Mouse (Mus musculus) MEL (cell line): Measurements from ENCODE around the gene Gadd45a. TPM values are rescaled to one million over a fixed set of nuclear protein-coding genes. Genes with fewer than 3 reads are reported as not detected.

Experiments used
- DNase-seq: peaks from one replicate; pipeline ENCODE4 v3.0.0; 2011; ENCODE audit warnings: low read depth, low spot score
- H3K27ac ChIP-seq: 2 replicates; pipeline ENCODE4 v1.5.1; 2012; ENCODE audit warnings: low read depth, mild to moderate bottlenecking, control low read depth, low read length, moderate library complexity; ENCODE audit not compliant: control insufficient read depth
- H3K27me3 ChIP-seq, 2 experiments: fragments of 150-350 bp in 1 of 2; sonication (generic) in 1 of 2; 2 replicates each; pipeline ENCODE4 v1.6.1; 2012; ENCODE audit warnings: low read length in 2 of 2, mild to moderate bottlenecking in 2 of 2, improper control_type of control experiment in 1 of 2, moderate library complexity in 1 of 2; ENCODE audit not compliant: insufficient read depth in 2 of 2, control insufficient read depth in 1 of 2
- H3K36me3 ChIP-seq, 2 experiments: 2 replicates each; pipeline ENCODE4 v1.6.1; 2012 to 2014; ENCODE audit warnings: low read length in 2 of 2, improper control_type of control experiment in 1 of 2, inconsistent platforms in 1 of 2, mild to moderate bottlenecking in 1 of 2; ENCODE audit not compliant: insufficient read depth in 2 of 2, control insufficient read depth in 1 of 2
- H3K4me1 ChIP-seq, 2 experiments: fragments of 150-350 bp in 1 of 2; sonication (generic) in 1 of 2; 2 replicates each; pipeline ENCODE4 v1.6.1; 2012; ENCODE audit warnings: low read length in 2 of 2, improper control_type of control experiment in 1 of 2, mild to moderate bottlenecking in 1 of 2; ENCODE audit not compliant: insufficient read depth in 2 of 2, control insufficient read depth in 1 of 2
- H3K4me3 ChIP-seq, 2 experiments: fragments of 150-350 bp in 1 of 2; sonication (generic) in 1 of 2; 2 replicates each; pipeline ENCODE4 v1.5.1; 2012; ENCODE audit warnings: low read depth in 2 of 2, low read length in 2 of 2, mild to moderate bottlenecking in 2 of 2, moderate library complexity in 2 of 2, control low read depth in 1 of 2, improper control_type of control experiment in 1 of 2; ENCODE audit not compliant: control insufficient read depth in 1 of 2, insufficient read depth in 1 of 2
- H3K79me2 ChIP-seq: 2 replicates; pipeline ENCODE4 v1.6.1; 2012; ENCODE audit warnings: mild to moderate bottlenecking, low read length, moderate library complexity; ENCODE audit not compliant: control insufficient read depth, poor library complexity, insufficient read depth
- H3K9ac ChIP-seq: 2 replicates; pipeline ENCODE4 v1.6.1; 2012; ENCODE audit warnings: low read depth, mild to moderate bottlenecking, control low read depth, low read length, moderate library complexity; ENCODE audit not compliant: control insufficient read depth, poor library complexity, severe bottlenecking
- H3K9me3 ChIP-seq: fragments of 150-350 bp; sonication (generic); replicated peaks from 2 replicates; pipeline ENCODE4 v1.6.1; 2012; ENCODE audit warnings: mild to moderate bottlenecking, low read length, improper control_type of control experiment, moderate library complexity; ENCODE audit not compliant: insufficient read depth
- CHD2 ChIP-seq: IDR thresholded peaks from 2 replicates; pipeline ENCODE4 v1.6.1; 2011; ENCODE audit warnings: low read length, improper control_type of control experiment
- CTCF ChIP-seq, 3 experiments: IDR thresholded peaks in 2 of 3; conservative IDR thresholded peaks in 1 of 3; 2 replicates each; pipeline ENCODE4 v1.5.1; 2011 to 2012; ENCODE audit warnings: low read length in 3 of 3, low read depth in 2 of 3, mild to moderate bottlenecking in 2 of 3, improper control_type of control experiment in 1 of 3, inconsistent platforms in 1 of 3, mixed read lengths in 1 of 3, moderate library complexity in 1 of 3; ENCODE audit not compliant: control insufficient read depth in 1 of 3, insufficient read depth in 1 of 3, poor library complexity in 1 of 3, severe bottlenecking in 1 of 3
- E2F4 ChIP-seq: IDR thresholded peaks from 2 replicates; pipeline ENCODE4 v1.6.1; 2011; ENCODE audit warnings: low read depth, low read length, improper control_type of control experiment, borderline replicate concordance
- ELF1 ChIP-seq: IDR thresholded peaks from 2 replicates; pipeline ENCODE4 v1.6.1; 2014; ENCODE audit warnings: low read depth, mild to moderate bottlenecking, inconsistent platforms, low read length, improper control_type of control experiment, moderate library complexity
- HCFC1 ChIP-seq: IDR thresholded peaks from 2 replicates; pipeline ENCODE4 v1.6.1; 2012; ENCODE audit warnings: low read depth, mild to moderate bottlenecking, inconsistent platforms, low read length, improper control_type of control experiment, moderate library complexity
- JUND ChIP-seq: IDR thresholded peaks from 2 replicates; pipeline ENCODE4 v1.6.1; 2011; ENCODE audit warnings: low read depth, mild to moderate bottlenecking, improper control_type of control experiment, low read length
- KAT2A ChIP-seq: conservative IDR thresholded peaks from 2 replicates; pipeline ENCODE4 v1.6.1; 2012; ENCODE audit warnings: low read depth, low read length, improper control_type of control experiment, inconsistent platforms
- MAFK ChIP-seq: IDR thresholded peaks from 2 replicates; pipeline ENCODE4 v1.6.1; 2011; ENCODE audit warnings: low read depth, mild to moderate bottlenecking, low read length, improper control_type of control experiment, borderline replicate concordance
- MAZ ChIP-seq: IDR thresholded peaks from 2 replicates; pipeline ENCODE4 v1.6.1; 2012; ENCODE audit warnings: low read depth, mild to moderate bottlenecking, inconsistent platforms, low read length, improper control_type of control experiment
- MYB ChIP-seq: IDR thresholded peaks from 2 replicates; pipeline ENCODE4 v1.6.1; 2011; ENCODE audit warnings: mild to moderate bottlenecking, low read depth, low read length, improper control_type of control experiment
- MYC ChIP-seq: IDR thresholded peaks from 2 replicates; pipeline ENCODE4 v1.6.1; 2011; ENCODE audit warnings: low read depth, mild to moderate bottlenecking, low read length, improper control_type of control experiment, moderate library complexity
- NELFE ChIP-seq: IDR thresholded peaks from 2 replicates; pipeline ENCODE4 v1.6.1; 2011; ENCODE audit warnings: low read depth, low read length, improper control_type of control experiment
- POLR2A ChIP-seq, 2 experiments: IDR thresholded peaks; 2 replicates each; pipeline ENCODE4 v1.6.1; 2011 to 2012; ENCODE audit warnings: low read length in 2 of 2, mild to moderate bottlenecking in 2 of 2, control low read depth in 1 of 2, improper control_type of control experiment in 1 of 2, low read depth in 1 of 2, moderate library complexity in 1 of 2; ENCODE audit not compliant: control insufficient read depth in 1 of 2, insufficient read depth in 1 of 2, poor library complexity in 1 of 2
- POLR2AphosphoS2 ChIP-seq: IDR thresholded peaks from 2 replicates; pipeline ENCODE4 v1.6.1; 2011; ENCODE audit warnings: low read length, improper control_type of control experiment
- RCOR1 ChIP-seq: IDR thresholded peaks from 2 replicates; pipeline ENCODE4 v1.6.1; 2012; ENCODE audit warnings: low read depth, mild to moderate bottlenecking, inconsistent platforms, low read length, improper control_type of control experiment
- SMC3 ChIP-seq: IDR thresholded peaks from 2 replicates; pipeline ENCODE4 v1.6.1; 2011; ENCODE audit warnings: low read depth, low read length, improper control_type of control experiment
- TAL1 ChIP-seq: IDR thresholded peaks from 2 replicates; pipeline ENCODE4 v1.6.1; 2012; ENCODE audit warnings: mild to moderate bottlenecking, inconsistent platforms, low read length, moderate library complexity, mixed read lengths
- TBP ChIP-seq: IDR thresholded peaks from 2 replicates; pipeline ENCODE4 v1.8.0; 2011; ENCODE audit warnings: low read depth, low read length, improper control_type of control experiment
- ZKSCAN1 ChIP-seq: IDR thresholded peaks from 2 replicates; pipeline ENCODE4 v1.6.1; 2012; ENCODE audit warnings: low read depth, mild to moderate bottlenecking, inconsistent platforms, low read length, improper control_type of control experiment, moderate library complexity
- ZMIZ1 ChIP-seq: IDR thresholded peaks from 2 replicates; pipeline ENCODE4 v1.6.1; 2012; ENCODE audit warnings: low read depth, mild to moderate bottlenecking, inconsistent platforms, low read length, improper control_type of control experiment, moderate library complexity
- ZNF384 ChIP-seq: IDR thresholded peaks from 2 replicates; pipeline ENCODE4 v1.6.1; 2012; ENCODE audit warnings: low read depth, mild to moderate bottlenecking, inconsistent platforms, low read length, improper control_type of control experiment
- polyA plus RNA-seq, 2 experiments: library from polyadenylated mRNA; stranded (reverse) in 1 of 2; unstranded in 1 of 2; fragments of >175 nt in 1 of 2; fragments of >200 nt in 1 of 2; gene quantifications; 2 replicates each; pipeline versions ENCODE4 v1.2.1 to v1.2.4; 2012; ENCODE audit warnings: low replicate concordance in 2 of 2, low read depth in 1 of 2; ENCODE audit not compliant: insufficient read length in 2 of 2, insufficient read depth in 1 of 2, missing spikeins in 1 of 2
- total RNA-seq: library from RNA; depleted of rRNA; stranded (reverse); fragments of 300-350 nt; gene quantifications from 2 replicates; pipeline ENCODE4 v1.2.3, GENCODE M21; 2012

Gene Gadd45a
- total and polyA plus RNA-seq, 3 experiments, result 18.1 to 37.4 TPM; not detected in 1

DNA sequence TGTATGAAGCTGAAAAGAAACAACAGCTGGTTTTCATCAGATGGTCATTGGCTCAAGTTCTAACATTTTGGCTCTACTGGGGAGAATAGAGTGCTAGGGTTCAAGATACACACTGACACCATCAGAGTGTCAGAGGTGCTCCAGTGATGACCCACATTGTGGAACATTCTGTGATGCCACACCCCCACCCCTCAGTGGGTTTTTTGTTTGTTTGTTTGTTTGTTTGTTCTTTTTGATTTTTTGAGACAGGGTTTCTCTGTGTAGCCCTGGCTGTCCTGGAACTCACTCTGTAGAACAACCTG is 26.1 kb downstream of the Gadd45a start:
- H3K79me2 ChIP-seq, result no peaks in the 10 kb centered on the region
- TF ChIP-seq CTCF (IDR thresholded peaks at IDR 0.05 in 2 of 3, conservative IDR thresholded peaks at IDR 0.05 in 1 of 3; ENCODE audit: control insufficient read depth in 1 of 3, insufficient read depth in 1 of 3, low read depth in 2 of 3, low read length in 3 of 3, poor library complexity in 1 of 3, severe bottlenecking in 1 of 3), result no peak
- TF ChIP-seq MAZ, result no peak
- TF ChIP-seq NELFE, result no peak
- no peak for TF ChIP-seq ZNF384
- TF ChIP-seq SMC3, result no peak
- no peak for TF ChIP-seq MAFK
- TF ChIP-seq TAL1, result no peak
- TF ChIP-seq POLR2A (IDR thresholded peaks at IDR 0.05; ENCODE audit: control insufficient read depth in 1 of 2, insufficient read depth in 1 of 2, low read depth in 1 of 2, low read length in 2 of 2, poor library complexity in 1 of 2), result no peak
- TF ChIP-seq ZKSCAN1, result no peak
- TF ChIP-seq POLR2AphosphoS2, result no peak
- no peak for TF ChIP-seq ZMIZ1
- no peak for TF ChIP-seq MYC
- no peak overlapping the region for H3K9ac ChIP-seq

DNA sequence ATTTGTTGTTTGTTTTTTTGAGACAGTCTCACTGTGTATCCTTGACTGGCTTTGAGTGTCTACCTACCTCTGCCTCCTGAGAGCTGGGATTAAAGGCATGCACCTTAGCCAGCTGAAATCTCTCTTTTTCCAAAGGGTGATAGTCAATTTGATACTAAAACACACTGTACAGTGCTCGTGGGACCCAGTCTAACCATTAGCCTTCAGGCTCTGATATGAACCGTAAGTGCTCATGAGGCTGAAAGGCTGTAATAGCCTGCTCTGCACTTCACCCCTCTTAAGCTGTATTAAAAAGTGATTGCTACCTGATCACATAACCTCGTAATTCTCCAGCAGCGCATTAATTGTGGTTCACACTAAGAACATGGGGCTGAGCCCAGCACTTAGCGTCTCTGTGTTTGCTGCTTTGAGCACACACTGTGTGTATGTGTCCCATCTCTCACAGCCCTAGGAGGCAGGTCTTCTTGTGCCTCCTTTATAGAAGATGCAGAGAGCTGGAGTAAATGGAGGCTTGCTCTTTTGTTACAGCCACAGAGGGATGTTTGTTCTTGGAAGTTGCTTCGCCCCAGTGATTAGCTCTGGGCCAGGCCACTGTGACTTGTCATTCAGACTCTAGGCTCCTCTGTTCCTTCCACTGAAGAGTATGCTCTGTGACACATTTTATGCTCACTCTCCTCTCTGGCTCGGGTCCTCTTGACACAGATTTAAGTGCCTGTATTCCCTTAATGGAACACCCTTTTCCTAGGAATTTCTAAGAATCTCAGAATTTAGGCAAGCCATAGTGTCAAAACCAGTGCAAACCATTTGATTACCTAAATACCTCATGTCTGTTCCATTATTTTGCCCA is 26.7 kb downstream of the Gadd45a start:
- Histone ChIP-seq H3K27me3 (no peaks in the 10 kb centered on the region), H3K4me1 (peaks cover 30 to 34% of the 10 kb centered on the region in 2 experiments), H3K9ac (no peak overlapping the region), H3K27ac (0 out of 2 replicates have a peak overlapping the region, but pooled peaks have one; percentile 6), H3K36me3 (peaks cover 0 to 31% of the 10 kb centered on the region in 2 experiments; a peak in 2 of 4 replicates), H3K4me3 (no peak overlapping the region), H3K9me3 (no peaks in the 10 kb centered on the region), H3K79me2 (no peaks in the 10 kb centered on the region)
- DNase-seq, result no peak
- TF ChIP-seq ZKSCAN1, result no peak
- TF ChIP-seq JUND, result no peak
- TF ChIP-seq CHD2, result no peak
- TF ChIP-seq KAT2A, result no peak
- TF ChIP-seq E2F4, result no peak
- no peak for TF ChIP-seq TBP
- no peak for TF ChIP-seq CTCF (IDR thresholded peaks at IDR 0.05 in 2 of 3, conservative IDR thresholded peaks at IDR 0.05 in 1 of 3; ENCODE audit: control insufficient read depth in 1 of 3, insufficient read depth in 1 of 3, low read depth in 2 of 3, low read length in 3 of 3, poor library complexity in 1 of 3, severe bottlenecking in 1 of 3)
- TF ChIP-seq MYB, result no peak
- TF ChIP-seq RCOR1, result no peak
- TF ChIP-seq HCFC1, result no peak
- TF ChIP-seq ELF1, result no peak
- TF ChIP-seq MAFK, result no peak
- TF ChIP-seq ZNF384, result no peak

More for the DNA sequence above, 26.1 kb downstream of the Gadd45a start:
- Histone ChIP-seq H3K36me3 (peaks cover 0 to 37% of the 10 kb centered on the region in 2 experiments; a peak in 2 of 4 replicates), H3K4me1 (peaks cover 35 to 40% of the 10 kb centered on the region in 2 experiments), H3K4me3 (no peak overlapping the region), H3K27ac (no peak overlapping the region), H3K9me3 (no peaks in the 10 kb centered on the region), H3K27me3 (no peaks in the 10 kb centered on the region)
- no peak for DNase-seq
